Mouse (Mus musculus) ovary, adult 18-20 months (tissue): ENCODE results near the gene Pdgfb.

ENCODE experiments used
- DNase-seq: peaks from one replicate; pipeline ENCODE4 v3.0.0; 2022; ENCODE audit warnings: low spot score, mixed read lengths

The Pdgfb gene

GRCm38 (mm10) chr15:79958418-79958817 lies 56.4 kb downstream of the Pdgfb start:
- DNase-seq = no peak

DNA sequence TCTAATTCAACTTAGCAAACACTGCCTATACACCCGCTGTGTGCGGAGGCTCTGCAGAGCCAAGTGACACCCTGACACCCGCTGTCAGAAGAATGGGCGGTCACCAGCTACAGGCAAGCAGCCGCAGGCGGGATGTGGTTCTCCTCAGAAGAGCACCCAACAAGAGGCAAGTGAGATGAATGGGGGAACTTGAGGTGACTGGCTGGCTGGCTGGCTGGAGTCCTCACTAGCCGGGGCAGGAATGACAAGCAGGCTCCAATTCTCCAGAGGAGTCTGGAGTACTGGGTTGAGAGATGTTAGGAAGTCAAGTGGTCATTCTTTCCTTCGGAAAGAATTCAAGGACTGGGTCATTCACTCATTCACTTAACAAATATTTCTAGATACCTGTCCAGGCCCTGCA lies 58.2 kb downstream of the Pdgfb start:
- no peak for DNase-seq

DNA sequence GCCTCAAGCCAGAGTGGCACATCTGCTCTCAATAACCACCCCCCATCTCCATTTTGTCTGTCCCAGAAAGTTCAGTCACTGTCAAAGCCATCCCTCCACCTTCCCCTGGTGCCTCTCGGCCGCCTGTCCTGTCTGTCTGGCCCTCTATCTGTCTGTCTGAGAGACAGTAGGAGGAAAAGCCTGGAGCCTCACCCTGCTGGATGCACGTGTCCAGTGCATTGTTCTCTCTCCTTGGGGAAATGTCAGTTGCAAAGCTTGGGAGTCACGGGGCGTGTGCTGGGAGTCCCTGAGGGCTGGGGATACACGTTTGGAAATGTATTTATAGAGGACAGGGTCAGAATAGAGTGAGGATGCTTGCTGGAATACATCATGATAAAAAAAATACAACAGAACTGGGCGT lies 61.3 kb downstream of the Pdgfb start:
- DNase-seq = no peak

DNA sequence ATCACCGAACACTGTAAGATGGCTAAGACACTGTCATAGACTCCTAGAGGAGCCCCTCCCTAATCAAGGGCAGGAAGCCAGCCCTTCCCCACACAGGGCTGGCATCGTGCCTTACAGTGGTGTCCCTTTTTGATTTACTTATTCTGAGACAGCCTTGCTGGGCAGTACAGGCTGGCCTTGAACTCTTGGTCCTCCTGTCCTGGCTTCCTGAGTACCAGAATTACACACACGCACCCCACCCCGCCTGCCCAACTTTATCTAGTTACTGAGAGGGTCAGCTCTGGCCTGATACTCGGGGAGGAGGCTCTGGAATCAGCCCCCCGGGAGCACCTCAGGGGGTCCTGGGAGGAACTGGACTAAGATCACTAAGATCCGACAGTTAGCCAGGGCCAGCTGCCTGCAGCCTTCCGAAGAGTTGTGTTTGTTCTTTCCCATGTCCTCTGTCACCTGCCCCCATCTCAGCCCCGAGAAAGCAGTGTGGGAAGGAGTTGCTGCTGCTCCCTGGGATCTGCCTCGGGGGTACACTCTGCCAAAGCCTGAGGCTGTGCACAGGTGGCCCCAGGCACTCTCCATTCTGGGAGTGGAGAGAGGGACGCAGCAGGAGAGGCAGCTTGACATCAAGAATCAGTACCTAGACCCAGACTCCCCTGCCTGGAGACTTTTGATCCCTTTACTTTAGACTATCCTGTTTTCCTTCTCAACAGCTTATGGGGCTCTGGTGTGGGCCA lies 62.1 kb downstream of the Pdgfb start:
- DNase-seq = peak; percentile 67

DNA sequence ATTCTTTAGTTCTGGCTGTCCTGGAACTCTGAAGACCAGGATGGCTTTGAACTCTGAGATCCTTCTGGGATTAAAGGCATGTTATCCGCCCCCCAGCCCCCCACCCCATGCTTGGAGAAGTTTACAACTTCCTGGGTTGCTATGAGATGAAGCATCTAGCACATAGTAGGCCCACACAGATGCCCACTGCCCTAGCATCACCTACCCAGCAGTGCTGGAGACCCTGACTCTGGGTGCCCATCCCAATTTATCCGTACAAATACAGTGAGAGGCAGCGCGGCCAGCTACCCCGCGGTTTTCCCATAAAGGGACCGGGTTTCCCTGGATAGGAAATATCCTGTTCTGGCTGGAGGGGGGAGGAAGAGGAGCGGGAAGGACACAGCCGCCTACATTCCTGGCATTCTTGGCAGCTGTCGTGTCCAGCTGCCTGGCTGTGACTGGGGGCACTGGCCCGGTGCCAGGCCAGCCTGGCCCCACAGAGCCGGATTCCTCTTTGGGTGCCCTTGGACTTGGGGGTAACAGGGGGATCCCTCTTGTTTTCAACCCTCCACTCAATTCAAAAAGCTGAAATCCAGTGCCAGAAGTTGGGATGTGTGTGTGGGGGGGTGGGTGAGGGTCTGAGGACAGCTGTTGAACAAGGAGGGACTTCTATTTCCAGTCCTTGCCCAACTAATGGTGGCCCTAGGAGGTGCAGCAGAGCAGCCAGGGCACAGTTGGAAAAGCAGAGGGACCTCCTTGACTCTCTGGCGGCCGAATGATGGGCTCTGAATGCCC lies 62.9 kb downstream of the Pdgfb start:
- peak; percentile 55 for DNase-seq

DNA sequence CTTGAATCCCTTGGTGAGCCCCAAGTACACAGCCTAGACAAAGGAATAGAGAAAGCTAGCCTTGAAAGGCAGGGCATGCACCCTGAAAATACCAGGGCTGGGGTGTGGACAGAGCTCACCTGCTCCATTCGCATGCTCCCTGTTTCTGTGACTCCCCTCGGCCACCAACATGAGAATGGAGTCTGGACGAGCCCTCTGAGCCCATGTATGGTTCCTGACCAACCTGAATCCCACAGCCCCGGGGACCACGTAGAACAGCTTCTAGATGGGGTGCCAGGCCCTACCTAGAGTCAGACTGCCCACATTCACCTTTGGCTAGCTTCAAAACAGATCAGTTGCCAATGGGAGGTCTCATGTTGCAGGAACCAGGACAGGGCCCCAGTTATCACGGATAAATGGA lies 63.6 kb downstream of the Pdgfb start:
- DNase-seq = no peak

DNA sequence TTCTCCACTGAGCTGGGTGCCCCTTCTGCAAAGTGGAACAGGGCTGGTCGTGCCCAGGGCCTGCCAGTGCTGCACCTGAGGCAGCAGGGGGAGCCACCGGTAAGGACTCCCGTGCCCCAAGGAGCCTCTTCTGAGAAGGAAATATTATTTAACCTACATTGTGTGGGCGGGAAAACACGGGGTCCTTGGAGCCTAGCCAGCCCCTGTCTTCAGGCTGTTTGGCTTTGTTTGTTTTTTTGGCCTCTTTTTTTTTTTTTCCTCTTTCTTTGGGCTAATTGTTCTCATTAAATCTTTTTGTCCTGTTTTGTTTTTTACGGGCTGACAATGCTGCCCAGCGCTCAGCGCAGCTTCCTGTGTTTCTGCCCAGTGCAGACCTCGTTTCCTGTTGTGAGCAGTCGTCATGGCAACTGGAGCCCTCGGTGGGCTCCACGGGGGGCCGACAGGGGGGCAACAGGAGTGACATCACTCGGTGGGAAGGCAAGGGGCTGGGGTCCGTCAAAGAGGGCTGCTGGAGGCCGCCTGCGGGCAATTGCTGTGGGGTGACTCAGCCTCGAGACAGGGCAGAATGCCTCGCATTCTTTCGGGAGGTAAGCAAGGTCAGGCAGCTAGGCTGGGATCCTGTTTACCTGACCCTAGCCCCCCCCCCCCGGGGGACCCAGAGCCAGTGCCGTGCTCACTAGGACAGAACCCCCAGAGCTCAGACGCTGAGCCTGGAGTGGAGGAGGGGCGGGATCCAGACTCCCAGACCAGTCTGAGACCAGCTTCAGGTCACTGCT lies 64.3 kb downstream of the Pdgfb start:
- DNase-seq = peak; percentile 52

DNA sequence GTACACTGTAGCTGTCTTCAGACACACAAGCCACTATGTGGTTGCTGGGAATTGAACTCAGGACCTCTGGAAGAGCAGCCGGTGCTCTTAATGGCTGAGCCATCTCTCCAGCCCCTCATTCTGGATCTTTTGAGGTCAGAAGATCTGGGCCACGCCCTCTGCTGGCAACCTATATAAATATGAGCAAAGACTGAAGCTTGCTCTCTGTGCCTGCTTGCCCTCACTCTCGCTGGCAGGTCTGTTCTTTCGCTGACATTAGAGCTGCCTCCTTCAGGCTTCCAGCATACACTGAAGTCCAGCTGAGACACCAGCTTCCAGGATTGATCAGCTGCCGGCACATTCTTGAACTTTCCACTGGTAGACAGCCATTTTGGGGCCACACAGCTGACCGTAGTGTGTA lies 67.1 kb downstream of the Pdgfb start:
- no peak for DNase-seq

DNA sequence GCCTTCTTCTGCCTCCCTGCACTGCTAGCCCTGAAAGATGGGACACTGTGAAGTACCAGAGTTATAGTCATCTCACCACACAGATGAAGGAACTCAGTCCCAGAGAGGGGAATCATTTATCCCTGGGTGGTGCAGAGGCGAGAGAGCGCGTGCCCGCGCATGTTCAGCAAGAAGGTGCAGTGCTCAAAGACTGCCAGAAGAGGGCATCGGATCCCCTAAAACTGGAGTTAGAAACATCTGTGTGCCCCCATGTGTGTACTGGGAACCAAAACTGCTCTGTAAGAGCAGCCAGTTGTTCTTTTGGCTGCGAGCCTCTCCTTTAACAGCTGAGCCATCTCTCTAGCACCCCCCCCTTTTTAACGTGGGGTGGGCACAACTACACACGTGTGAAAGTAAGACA lies 68.0 kb downstream of the Pdgfb start:
- DNase-seq = no peak

DNA sequence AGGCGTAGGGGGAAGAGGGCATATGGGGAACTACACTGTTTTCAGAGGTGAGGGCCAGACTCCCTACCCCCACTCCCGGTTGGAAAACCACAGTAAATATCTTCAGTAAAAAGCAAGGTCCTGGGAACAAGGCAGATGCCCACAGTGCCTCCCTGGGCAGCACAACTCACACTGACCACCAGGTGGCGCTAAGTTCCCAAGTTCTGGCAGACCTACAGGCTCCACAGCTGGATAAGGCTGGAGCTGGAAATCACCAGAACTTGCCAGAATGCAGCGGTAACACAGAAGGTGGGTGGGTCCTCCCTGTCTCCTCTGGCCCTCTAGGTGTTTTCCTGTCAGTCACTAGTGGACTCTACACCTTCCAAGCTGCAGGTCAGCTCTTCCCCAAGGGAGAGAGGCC lies 68.8 kb downstream of the Pdgfb start:
- peak; percentile 73 for DNase-seq
